Mouse (Mus musculus) forebrain, embryonic 16.5 days (tissue): ENCODE data around the gene Utp3. TPM values are rescaled to one million over a fixed set of nuclear protein-coding genes. Genes with fewer than 3 reads are reported as not detected.

Source experiments
- ATAC-seq: fragments of 200-750 bp; cut with Nextera tagmentation; 2 replicates; pipeline ENCODE4 v1.8.0; 2017; ENCODE audit warnings: mild to moderate bottlenecking, moderate library complexity
- H3K27ac ChIP-seq: fragments of 300-500 bp; sonication (generic); 2 replicates; pipeline ENCODE4 v1.5.1; 2014; ENCODE audit warnings: low read length, control low read depth
- H3K27me3 ChIP-seq: fragments of 300-500 bp; sonication (generic); replicated peaks from 2 replicates; pipeline ENCODE4 v1.6.1; 2014; ENCODE audit warnings: low read length; ENCODE audit not compliant: control insufficient read depth, insufficient read depth
- H3K36me3 ChIP-seq: fragments of 300-500 bp; sonication (generic); 2 replicates; pipeline ENCODE4 v1.6.1; 2014; ENCODE audit not compliant: control insufficient read depth, insufficient read depth
- H3K4me1 ChIP-seq: fragments of 300-500 bp; sonication (generic); replicated peaks from 2 replicates; pipeline ENCODE4 v1.6.1; 2014; ENCODE audit warnings: low read length; ENCODE audit not compliant: control insufficient read depth, insufficient read depth
- H3K4me2 ChIP-seq: fragments of 300-500 bp; sonication (generic); 2 replicates; pipeline ENCODE4 v1.6.1; 2014; ENCODE audit warnings: mild to moderate bottlenecking, low read length, control low read depth
- H3K4me3 ChIP-seq: fragments of 300-500 bp; sonication (generic); replicated peaks from 2 replicates; pipeline ENCODE4 v1.5.1; 2014; ENCODE audit warnings: mild to moderate bottlenecking, low read length, control low read depth
- H3K9ac ChIP-seq: fragments of 300-500 bp; sonication (generic); replicated peaks from 2 replicates; pipeline ENCODE4 v1.6.1; 2014; ENCODE audit warnings: low read depth, low read length, control low read depth
- H3K9me3 ChIP-seq: fragments of 300-500 bp; sonication (generic); 2 replicates; pipeline ENCODE4 v1.6.1; 2016; ENCODE audit warnings: low read length; ENCODE audit not compliant: control insufficient read depth
- WGBS: fragments of 180-500 bp; shearing (Covaris S2); extraction: QIAGEN DNeasy Blood & Tissue Kit; methylation state at CpG from one replicate; pipeline ENCODE4 v1.1.7; 2014; 5-methylcytosine and 5-hydroxymethylcytosine counted together
- polyA plus RNA-seq: library from polyadenylated mRNA; unstranded; fragments of >200 nt; fragmentation: Nextera tagmentation; extraction: Ambion mirVana; gene quantifications from 2 replicates; pipeline ENCODE4 v1.2.1, GENCODE M21; 2015

The Utp3 gene
- 50.8 and 55.0 TPM in 2 replicates for polyA plus RNA-seq

DNA sequence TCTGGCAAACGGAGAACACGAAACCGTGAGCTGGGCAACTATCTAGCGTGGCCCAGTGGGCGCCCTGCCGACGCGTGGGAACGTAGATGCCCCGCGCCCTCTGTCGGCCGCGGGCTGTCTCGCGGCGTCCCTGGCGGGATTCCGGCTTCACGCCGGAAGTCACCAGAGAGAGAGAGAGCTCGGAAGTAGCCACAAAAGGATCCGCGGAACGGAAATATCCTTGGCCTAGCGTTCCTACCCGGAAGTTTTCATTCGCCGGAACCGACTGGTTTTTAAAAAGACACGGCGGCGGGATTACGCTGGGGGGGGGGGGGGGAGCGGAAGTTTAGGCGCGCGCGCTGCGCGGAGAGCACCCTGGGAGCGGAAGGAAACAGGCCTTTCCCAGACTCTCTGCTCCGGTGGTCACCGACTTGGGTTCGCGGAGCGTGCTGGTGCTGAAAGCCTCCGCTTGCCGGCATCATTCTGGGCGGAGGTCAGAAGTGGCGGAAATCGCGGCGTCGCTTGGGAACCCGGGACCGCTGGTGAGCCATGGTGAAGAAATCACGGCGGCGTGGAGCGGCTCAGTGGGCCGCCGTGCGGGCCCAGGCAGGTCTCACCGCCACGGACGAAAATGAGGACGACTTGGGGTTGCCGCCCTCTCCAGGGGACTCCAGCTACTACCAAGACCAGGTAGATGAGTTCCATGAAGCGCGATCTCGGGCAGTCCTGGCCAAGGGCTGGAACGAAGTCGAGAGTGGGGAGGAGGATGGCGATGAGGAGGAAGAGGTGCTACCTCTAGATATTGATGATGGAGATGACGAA is at the start of gene Utp3:
Utp3 (plus strand) TSS at position 377 of the 801 bp plus-strand sequence.
- under 1% methylated on average over 76 of the region's 76 CpGs for WGBS
- ATAC-seq, result peak; percentile 95

DNA sequence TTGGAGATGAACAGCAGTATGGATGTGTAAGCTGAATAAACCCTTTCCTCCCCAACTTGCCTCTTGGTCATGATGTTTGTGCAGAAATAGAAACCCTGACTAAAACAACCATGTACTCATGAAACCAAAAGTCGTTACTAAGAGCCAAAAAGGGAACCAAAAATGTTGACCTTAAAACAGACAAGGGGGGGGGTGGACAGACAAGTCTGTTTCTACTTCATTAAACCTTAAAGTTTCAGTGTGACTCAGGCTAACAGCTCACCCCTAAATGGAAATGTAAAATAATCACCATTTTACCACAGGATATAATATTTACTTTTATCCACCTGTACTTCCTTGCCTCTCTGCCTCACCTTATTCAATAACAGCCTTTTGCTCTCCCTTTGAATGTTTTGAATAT is 45.7 kb upstream of the Utp3 start:
- Histone ChIP-seq H3K4me2 (no peak overlapping the region), H3K9ac (no peak overlapping the region), H3K4me3 (no peak overlapping the region), H3K27ac (no peak overlapping the region), H3K36me3 (no peaks in the 10 kb centered on the region), H3K9me3 (no peaks in the 10 kb centered on the region), H3K4me1 (no peaks in the 10 kb centered on the region), H3K27me3 (no peaks in the 10 kb centered on the region)
- ATAC-seq, result no peak
- WGBS, result 43% methylated on average over 1 of the region's 1 CpGs

More for the DNA sequence above, at the start of gene Utp3:
- peaks cover 22% of the 10 kb centered on the region for H3K4me1 ChIP-seq
- H3K27ac ChIP-seq, result peak within 1 kb of the TSS; percentile 91
- H3K27me3 ChIP-seq, result no peaks in the 10 kb centered on the region
- H3K4me3 ChIP-seq, result peak within 1 kb of the TSS; percentile 94
- no peaks in the 10 kb centered on the region for H3K36me3 ChIP-seq
- no peaks in the 10 kb centered on the region for H3K9me3 ChIP-seq
- H3K4me2 ChIP-seq, result peak within 1 kb of the TSS; percentile 99
- H3K9ac ChIP-seq, result peak within 1 kb of the TSS; percentile 90

DNA sequence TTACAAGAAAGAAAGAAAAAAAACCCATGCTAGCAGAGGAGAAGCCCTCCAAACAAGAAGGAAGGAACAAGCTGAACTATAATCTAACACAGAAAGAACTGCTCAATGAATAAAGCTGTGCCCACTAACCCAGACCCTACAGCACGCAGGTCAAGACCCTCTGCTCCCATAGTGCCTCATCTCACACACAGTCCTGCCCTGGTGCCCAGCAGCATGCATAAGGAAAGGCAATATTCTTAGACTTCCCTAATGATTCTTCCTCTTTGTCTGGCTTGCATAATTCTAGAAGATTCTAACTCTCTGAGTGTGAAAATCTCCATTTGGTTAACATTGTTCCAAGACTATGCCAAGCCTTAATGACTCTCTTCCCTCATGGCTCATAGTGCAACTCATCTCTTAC is 45.3 kb upstream of the Utp3 start:
- no peak overlapping the region for H3K27ac ChIP-seq
- no peaks in the 10 kb centered on the region for H3K4me1 ChIP-seq
- no peaks in the 10 kb centered on the region for H3K9me3 ChIP-seq
- H3K9ac ChIP-seq, result no peak overlapping the region
- no peak overlapping the region for H3K4me3 ChIP-seq
- no peaks in the 10 kb centered on the region for H3K36me3 ChIP-seq
- H3K4me2 ChIP-seq, result no peak overlapping the region
- 85% methylated on average over 1 of the region's 1 CpGs for WGBS
- no peak for ATAC-seq
- H3K27me3 ChIP-seq, result no peaks in the 10 kb centered on the region

DNA sequence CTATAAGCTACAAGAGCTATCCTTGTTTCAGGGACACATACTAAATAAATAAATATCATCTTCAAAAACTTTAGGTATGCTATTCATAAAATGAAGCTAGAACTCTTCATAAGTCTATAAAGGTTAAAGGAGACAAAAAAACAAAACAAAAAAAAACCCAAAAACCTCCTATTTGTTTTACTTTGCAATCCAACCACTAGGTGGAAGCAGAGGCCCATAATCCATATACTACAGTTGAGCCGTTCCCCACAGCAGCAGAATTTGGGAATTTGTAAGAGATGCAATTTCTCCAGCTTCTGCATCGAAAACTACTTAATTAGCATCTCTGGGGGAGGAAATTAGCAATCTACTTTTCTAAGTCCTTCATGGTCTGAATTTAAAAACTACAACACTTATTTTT is 35.0 kb upstream of the Utp3 start:
- H3K36me3 ChIP-seq, result no peaks in the 10 kb centered on the region
- H3K27ac ChIP-seq, result no peak overlapping the region
- H3K9me3 ChIP-seq, result no peaks in the 10 kb centered on the region
- no peaks in the 10 kb centered on the region for H3K4me1 ChIP-seq
- no peak overlapping the region for H3K9ac ChIP-seq
- H3K27me3 ChIP-seq, result no peaks in the 10 kb centered on the region
- 3% methylated on average over 2 of the region's 2 CpGs for WGBS
- no peak overlapping the region for H3K4me2 ChIP-seq
- H3K4me3 ChIP-seq, result no peak overlapping the region
- peak; percentile 72 for ATAC-seq

DNA sequence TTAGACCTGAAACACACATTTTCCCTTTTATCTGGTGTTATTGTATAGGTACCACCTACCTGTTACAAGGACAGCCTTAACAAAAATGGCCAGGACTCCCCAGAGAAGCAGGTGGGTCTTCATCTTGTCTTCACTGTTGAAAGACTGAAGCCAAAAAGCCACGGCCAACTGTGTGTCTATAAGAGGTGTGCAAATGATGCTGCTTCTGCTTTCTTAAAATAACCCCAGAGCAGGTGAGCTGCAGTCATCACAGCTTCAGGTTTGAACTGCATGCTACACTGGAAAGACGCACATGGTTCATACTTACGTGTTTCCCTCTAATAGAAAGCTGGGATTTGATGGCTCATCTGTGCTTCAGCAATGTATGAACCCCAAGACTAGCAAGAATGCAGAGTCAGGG is 26.6 kb upstream of the Utp3 start, which contains the start of gene Jchain:
Jchain (minus strand) TSS at position 235 of the 400 bp plus-strand sequence.
- Histone ChIP-seq H3K9ac (no peak within 1 kb of the TSS), H3K4me2 (no peak within 1 kb of the TSS), H3K36me3 (no peaks in the 10 kb centered on the region), H3K4me3 (no peak within 1 kb of the TSS), H3K4me1 (no peaks in the 10 kb centered on the region), H3K27ac (no peak within 1 kb of the TSS), H3K27me3 (no peaks in the 10 kb centered on the region), H3K9me3 (no peaks in the 10 kb centered on the region)
- WGBS, result 93% methylated on average over 3 of the region's 3 CpGs
- no peak for ATAC-seq

DNA sequence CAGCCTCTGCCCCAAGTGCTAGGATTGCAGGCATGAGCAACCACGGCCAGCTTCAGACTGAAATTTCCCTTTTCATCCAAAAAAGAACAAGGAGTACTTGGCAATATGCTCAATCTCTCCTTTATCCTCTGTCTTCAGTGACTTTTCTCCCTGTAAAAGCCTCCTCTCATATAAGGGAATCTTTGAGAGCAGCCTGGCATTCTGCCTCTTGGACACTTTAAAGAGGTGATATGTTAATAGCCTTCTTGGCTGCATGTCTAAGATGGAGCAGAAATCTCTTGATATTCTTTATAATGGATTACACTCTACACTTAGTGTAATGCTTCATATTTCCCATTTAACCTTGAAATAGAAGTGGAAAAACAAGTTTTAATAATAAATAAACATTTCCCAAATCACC is 23.4 kb upstream of the Utp3 start:
- no peak for ATAC-seq
- no peak overlapping the region for H3K4me2 ChIP-seq
- H3K4me3 ChIP-seq, result no peak overlapping the region
- H3K36me3 ChIP-seq, result no peaks in the 10 kb centered on the region
- no peak overlapping the region for H3K27ac ChIP-seq
- H3K9me3 ChIP-seq, result no peaks in the 10 kb centered on the region
- H3K9ac ChIP-seq, result no peak overlapping the region
- H3K27me3 ChIP-seq, result no peaks in the 10 kb centered on the region
- WGBS, result 48% methylated on average over 1 of the region's 1 CpGs
- no peaks in the 10 kb centered on the region for H3K4me1 ChIP-seq

DNA sequence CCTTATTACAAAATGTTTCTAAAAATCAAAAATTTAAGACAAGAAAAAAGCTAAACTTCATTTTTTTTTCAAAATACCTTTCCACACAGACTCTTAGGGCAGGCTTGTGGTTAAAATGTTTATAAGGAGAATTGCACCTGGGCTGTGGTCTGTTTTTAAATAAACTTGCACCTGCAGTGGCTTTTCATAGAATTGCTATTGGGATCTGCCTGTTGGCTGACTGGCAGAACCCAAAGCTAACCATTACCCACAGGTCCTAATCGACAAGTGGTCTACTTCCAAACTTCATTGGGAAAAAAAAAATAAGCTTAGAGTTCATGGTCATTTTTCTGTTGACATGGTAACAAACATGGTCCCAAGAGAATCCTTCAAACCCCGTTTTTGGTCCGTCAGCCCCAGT is 19.6 kb upstream of the Utp3 start:
- ATAC-seq, result no peak
- Histone ChIP-seq H3K27ac (no peak overlapping the region), H3K4me2 (no peak overlapping the region), H3K4me3 (no peak overlapping the region), H3K4me1 (no peaks in the 10 kb centered on the region), H3K27me3 (no peaks in the 10 kb centered on the region), H3K9me3 (no peaks in the 10 kb centered on the region), H3K9ac (no peak overlapping the region), H3K36me3 (no peaks in the 10 kb centered on the region)
- 70% methylated on average over 3 of the region's 3 CpGs for WGBS

DNA sequence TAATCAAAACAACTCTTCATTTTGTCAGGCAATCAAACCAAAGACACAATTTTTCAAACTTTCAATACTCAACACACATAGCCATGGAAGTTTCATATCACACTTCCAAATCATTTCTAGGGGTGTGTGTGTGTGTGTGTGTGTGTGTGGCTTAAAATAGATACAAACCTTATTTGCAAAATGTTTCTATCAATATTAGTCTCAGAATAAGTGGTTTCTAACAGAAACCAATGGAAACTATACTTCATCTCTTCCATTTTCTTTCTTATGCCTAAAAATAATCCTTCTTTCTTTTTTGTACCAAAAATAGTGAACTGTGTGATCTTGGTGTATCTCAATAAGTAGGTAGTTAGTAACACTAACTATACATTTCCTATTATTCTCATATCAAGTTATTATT is 13.4 kb upstream of the Utp3 start:
- Histone ChIP-seq H3K4me1 (no peaks in the 10 kb centered on the region), H3K27me3 (no peaks in the 10 kb centered on the region), H3K4me3 (no peak overlapping the region), H3K9ac (no peak overlapping the region), H3K36me3 (no peaks in the 10 kb centered on the region), H3K9me3 (no peaks in the 10 kb centered on the region), H3K27ac (no peak overlapping the region), H3K4me2 (no peak overlapping the region)
- ATAC-seq, result no peak

DNA sequence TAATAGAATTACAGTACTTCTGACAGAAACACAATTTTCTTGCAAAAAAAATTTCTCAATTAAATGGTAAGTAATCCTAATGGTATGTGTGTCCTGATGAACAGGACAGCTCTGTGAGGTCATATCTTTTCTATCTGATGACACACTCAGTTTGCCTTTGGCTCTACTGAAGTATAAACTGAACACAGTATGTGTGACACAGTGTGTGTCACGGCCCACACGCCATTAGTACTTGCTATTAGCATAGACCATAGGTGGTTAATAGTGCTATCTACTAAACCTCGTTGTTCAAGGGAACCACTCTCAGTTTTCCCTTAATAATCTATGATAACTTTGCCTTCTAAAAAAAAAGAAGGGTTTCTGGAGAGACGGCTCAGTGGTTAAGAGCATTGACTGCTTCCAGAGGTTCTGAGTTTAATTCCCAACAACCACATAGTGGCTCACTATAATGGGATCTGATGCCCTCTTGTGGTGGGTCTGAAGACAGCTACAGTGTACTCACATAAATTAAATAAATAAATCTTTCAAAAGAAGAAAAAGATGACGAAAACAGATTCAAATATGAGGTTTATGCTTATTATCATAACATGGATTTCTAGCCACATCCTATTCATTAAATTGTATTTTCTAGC is 11.5 kb upstream of the Utp3 start:
- WGBS, result 62% methylated on average over 5 of the region's 5 CpGs
- Histone ChIP-seq H3K27me3 (no peaks in the 10 kb centered on the region), H3K4me2 (no peak overlapping the region), H3K9me3 (no peaks in the 10 kb centered on the region), H3K4me3 (no peak overlapping the region), H3K36me3 (no peaks in the 10 kb centered on the region), H3K4me1 (no peaks in the 10 kb centered on the region), H3K9ac (no peak overlapping the region), H3K27ac (no peak overlapping the region)
- no peak for ATAC-seq
